Mouse (Mus musculus) frontal cortex, postnatal 10 days (tissue): ENCODE measurements at regions not wholly inside any gene's neighbourhood (a gene's known extent, or its start where the extent isn't known, plus 50 kb on each side); places are given as distances from the start of the nearest gene placed in this dataset.

Experiments
- DNase-seq, 2 experiments: peaks; one replicate each; pipeline ENCODE4 v3.0.0; 2022; ENCODE audit warnings: low spot score in 2 of 2, mixed read lengths in 1 of 2

DNA sequence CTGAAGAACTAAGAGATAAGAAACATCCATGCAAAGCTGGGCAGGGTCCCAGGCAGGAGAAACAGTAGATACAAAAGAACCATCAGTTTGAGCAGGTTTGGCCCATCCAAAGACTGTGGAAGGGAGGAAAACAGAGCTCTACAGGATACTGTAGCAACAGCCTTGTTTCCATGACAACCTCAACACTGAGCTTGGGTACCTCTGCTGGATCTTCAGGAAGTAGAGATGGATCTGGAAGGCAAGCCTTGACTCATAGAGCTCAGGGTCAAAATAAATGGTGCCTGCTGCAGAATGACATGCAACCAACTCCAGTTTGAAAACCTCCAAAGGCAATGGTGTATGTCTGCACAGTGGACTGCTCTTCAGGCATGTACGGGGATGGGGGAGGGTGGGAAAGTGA, 173.0 kb upstream of the Tbx3 start:
- DNase-seq: no peak

- DNase-seq: no peak
Measured at GRCm38 (mm10) chr5:119498431-119498830, 172.0 kb upstream of the Tbx3 start.

DNA sequence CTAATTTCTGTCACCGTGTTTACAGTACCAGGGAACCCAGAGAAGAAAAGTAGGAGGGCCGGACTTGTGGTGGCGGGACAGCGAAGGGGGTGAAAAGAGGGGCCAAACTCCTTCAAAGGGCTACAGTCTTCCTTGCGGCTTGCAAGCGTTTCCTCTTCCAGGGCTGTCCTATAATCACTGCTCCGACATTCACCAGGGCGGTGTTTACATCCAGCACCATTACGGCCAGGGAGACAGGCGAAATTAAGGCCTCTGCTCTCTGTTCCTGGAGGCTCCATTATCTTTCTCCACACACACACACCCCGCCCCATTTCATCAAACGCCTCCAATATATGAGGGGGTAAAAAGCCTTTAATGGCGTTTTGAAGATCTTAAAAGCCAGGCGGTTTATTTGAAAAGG, 162.8 kb upstream of the Tbx3 start:
- DNase-seq: no peak

DNA sequence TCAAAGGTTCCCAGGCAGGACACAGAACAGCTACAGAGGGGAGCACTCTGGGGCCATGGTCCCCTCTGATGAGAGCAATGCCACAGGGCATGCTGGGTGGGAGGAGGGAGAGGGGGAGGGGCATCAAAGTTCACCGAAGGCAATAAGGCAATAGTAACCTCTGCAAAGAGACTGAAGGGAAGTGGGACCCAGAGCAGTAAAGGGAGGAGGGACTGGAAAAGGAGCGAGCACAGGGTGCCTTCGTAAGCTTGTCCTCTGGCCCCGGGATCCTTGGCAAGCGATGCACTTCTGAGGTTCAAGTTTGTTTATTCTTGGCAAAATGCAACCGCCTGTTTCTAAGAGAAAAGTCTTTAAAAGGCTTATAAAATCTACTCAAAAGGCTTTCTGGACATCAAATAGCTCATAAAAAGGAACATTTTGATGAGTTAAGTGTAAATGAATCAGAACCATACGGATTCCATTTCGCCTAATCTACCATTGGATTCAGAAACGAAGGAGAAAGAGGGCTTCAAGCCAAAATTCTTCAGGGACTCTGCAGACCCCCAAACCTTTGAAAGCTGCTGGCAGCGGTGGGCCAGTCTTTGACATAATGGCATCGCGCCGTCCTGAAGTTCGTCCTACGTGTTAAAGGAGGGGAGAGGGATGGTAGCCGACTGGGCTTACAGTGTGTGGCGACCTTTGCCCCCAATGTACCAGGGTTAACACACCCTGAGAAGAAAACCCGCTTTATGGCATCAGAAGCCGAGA, 151.8 kb upstream of the Tbx3 start:
- no peak for DNase-seq

- DNase-seq: no peak
Measured at GRCm38 (mm10) chr5:119524171-119524570, 146.3 kb upstream of the Tbx3 start.

GRCm38 (mm10) chr5:119525960-119526359, 144.5 kb upstream of the Tbx3 start:
- no peak for DNase-seq

DNA sequence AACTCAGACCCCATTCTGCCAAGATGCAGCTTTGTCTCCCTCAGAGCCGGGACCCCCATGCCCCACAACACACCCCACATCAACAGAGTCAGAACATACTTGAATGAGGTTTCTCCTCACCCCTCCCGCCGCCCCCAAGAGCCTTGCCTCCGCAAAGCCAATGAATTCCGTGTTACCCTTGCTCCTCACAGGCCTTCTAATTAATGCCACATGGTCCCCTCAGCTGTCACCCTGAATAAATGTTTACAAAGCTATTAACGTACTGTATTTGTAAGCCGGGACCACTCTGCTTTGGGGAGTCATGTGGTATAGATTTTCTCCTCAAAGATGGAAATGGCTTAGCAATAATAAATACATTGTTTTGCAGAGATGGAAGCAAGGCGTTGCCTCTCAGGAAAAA, 140.5 kb upstream of the Tbx3 start:
- DNase-seq: no peak

DNA sequence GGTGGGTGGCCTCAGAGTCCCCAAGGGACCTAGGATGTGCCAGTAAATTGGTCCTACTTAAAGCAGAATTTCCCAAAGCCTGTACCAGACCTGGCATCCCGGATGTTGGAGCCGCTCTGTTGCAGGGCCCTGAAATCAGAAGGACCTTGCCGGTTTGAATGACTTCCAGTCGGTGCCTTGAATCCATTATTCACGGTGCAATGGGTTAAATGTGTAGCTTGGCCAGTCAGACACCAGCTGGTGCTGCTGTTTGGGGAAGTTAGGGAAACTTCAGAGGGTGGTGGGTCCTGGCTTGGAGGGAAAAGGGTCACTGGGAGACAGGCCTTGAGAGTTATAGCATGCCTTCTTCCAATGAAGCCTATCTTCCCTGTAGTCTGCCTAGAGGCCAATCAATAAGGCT, 135.5 kb upstream of the Tbx3 start:
- DNase-seq: no peak

DNA sequence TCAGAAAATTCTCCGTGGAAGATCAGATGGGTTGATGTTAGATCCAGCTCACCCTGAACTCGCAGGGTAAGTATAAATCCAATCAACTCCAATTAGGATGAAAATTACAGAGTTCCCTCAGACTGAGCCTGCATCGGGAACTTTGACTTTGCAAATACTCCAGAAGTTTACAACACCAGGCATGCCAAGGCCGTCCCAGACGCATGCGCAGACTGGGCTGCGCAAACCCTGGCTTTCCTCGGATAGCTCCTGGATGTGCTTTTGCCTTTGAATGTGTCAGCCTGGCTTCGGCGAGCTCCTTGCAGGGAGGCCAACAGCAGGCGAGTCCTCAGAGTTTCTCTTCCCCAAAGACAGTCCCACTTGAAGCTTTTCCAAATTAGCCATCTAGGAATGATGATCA, 127.6 kb upstream of the Tbx3 start:
- no peak for DNase-seq

- DNase-seq: no peak
Measured at GRCm38 (mm10) chr5:119543716-119544115, 126.8 kb upstream of the Tbx3 start.

GRCm38 (mm10) chr5:119544681-119545080, 125.8 kb upstream of the Tbx3 start:
- DNase-seq: no peak

- DNase-seq: no peak
Measured at GRCm38 (mm10) chr5:119547070-119547469, 123.4 kb upstream of the Tbx3 start.

DNA sequence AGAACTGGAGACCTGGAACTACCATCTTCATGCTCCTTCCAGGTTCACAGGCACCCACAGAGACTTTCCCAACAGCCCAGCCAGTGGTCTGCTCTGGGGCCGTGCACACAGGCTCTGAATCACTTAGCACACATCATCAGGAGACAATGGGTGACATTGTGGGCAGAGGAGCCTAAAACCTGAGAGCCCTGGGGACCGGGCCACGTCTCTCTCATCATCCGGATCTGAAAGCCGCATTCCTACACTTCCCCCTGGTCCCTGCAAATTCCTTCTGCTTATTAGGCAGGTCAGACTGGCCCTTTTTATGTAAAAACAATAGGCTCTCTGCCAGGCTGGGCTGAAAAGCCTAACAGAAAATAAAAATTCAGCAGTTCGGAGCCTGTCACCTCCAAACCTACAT, 119.6 kb upstream of the Tbx3 start:
- no peak for DNase-seq

GRCm38 (mm10) chr5:119553469-119553868, 117.0 kb upstream of the Tbx3 start:
- DNase-seq: peak; percentile 25 to 36

GRCm38 (mm10) chr5:119557071-119557470, 113.4 kb upstream of the Tbx3 start:
- no peak for DNase-seq

DNA sequence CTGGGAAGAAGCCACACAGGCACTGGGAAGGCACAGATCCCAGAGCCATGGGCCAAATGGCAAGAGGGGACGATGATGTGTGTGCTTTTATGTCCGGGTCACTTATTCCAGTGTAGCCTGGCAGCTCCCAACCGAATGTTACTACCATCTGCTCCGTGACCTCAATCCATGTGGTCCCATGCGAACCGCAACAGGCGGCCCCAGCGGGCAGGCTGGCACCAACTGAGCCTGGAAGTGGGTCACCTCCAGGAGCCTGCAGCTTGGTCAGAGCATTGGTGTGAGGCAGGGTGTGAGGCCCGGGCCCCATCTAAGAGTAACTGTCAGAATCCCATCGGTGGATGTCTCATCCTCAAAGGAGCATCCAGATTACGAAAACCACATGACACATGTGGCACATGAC, 110.8 kb upstream of the Tbx3 start:
- DNase-seq: no peak

- DNase-seq: no peak
Measured at GRCm38 (mm10) chr5:119560392-119560791, 110.1 kb upstream of the Tbx3 start.

- no peak for DNase-seq
Measured at GRCm38 (mm10) chr5:119561531-119561930, 108.9 kb upstream of the Tbx3 start.

DNA sequence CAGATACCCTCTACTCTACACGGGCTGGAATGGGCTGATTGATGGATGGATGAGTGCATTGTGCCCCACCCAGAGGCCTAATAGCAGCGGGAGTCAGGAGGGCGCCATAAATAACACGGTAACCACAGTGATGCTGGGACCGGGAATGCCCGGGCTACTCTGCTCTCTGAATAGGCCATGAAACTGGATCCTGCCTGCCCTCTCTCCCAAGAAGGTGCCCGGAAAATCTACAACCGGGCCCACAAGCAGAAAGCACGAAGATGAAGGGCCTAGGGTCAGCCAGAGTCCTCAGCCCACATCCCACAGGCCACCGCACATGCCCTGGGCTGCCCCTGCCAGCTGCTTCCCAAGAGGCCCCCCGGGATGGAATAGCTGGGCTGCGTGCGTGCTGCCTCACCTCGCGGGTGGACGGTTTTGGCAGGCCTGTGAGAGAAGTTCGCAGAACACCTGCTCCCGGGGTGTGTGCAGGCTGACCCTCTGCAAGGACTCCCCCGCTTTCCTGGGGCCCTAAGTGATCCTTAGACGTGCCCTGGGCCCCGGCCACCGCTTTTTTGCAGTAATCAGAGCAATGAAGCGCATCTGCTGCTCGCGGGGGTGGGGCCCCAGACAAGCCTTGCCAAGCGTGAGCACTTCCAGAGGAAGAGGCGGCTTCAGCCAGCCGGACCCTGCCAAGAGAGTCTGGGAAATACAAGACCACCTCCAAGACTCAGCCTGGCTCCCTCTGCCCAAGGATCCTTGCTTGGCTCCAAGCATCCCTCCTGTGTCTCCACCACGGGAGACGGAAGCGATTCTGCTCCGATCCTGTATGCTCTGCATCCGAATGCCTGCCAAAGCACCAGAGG, 106.7 kb upstream of the Tbx3 start:
- no peak for DNase-seq

DNA sequence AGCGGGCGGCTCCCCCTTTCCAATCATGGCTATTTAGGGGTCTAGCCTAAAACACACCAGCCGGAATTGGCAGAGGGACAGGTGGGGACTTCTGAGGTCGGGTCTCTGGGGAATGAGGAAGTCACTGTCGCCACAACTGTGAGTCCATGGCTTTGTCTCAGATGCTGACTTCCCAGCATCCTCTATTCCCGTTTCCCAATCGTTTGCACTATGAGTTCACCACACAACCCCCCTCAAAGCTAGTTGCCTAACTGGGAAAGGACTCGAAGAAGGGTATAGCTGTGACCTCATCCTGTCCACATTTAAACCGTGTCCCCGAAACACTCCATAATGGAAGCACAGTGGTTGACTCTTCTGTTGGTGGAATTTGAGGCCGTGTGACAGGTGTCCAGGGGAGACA, 102.8 kb upstream of the Tbx3 start:
- DNase-seq: no peak

DNA sequence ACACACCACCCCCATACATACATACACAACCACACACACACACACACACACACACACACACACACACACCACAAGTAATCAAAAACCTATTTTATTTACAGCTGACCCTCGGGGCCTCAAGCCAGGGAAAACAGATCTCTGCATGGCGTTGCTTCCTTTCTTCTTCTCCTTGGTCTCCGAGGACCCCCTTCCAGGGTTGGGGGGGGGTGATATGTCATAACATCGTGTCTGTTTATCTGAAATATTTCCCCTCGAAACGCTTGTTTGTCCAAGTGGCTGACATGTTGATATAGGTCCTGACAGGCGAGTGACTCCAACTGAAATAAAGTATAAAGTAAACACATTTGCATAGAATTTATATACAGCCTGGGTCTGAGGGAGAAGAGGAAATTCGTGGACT, 100.4 kb upstream of the Tbx3 start:
- DNase-seq: no peak

- DNase-seq: no peak
Measured at GRCm38 (mm10) chr5:119571644-119572043, 98.8 kb upstream of the Tbx3 start.

- no peak for DNase-seq
Measured at GRCm38 (mm10) chr5:119575124-119575523, 95.3 kb upstream of the Tbx3 start.
